Comparison of ENCODE assay signal across 24 mouse cellular contexts in the genomic region with DNA sequence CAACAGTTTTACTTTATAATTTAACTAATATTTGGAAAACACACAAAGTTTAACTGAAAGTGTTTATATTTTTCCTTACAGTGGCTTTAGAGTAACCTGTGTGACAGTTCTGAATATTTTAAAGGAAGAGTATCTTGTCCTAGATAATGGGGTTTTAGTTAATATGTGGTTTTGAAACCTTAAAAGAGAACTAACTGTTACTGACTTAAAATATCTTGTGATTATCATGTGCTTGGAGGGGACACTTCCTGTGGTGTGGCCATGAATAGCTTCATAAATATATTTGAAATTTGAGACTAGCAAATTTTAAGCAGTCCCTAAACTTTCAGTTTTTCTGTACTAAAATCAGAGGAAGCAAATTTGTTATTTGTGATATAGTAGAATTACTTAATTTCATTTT.
DNase-seq lines count a peak whose midpoint lies in the region; ATAC-seq lines count a peak whose summit lies in the region.
"Had no signal": no experiment of that assay in that cellular context is flagged by ENCODE, and none has a peak within 500 bp of the region (broad histone marks: within the 10 kb centered on the region; RNA-seq: fewer than 3 reads in every experiment).

No protein-coding gene starts in this region.

- H3K4me3 ChIP-seq in macrophage (ENCODE audit: inconsistent target), result no peak overlapping the region
- H3K4me3 ChIP-seq in midbrain, embryonic 16.5 days (ENCODE audit: low read depth, low read length), result no peak overlapping the region
- no peak overlapping the region for H3K4me3 ChIP-seq in midbrain, embryonic 15.5 days
- H3K4me3 ChIP-seq: embryonic facial prominence, embryonic 12.5 days; embryonic facial prominence, embryonic 15.5 days; gastrocnemius, adult 2 months; heart, adult 2 months; heart, embryonic 10.5 days; hindbrain, embryonic 12.5 days; hindbrain, embryonic 15.5 days had no signal

- no peak overlapping the region for H3K4me2 ChIP-seq in midbrain, embryonic 16.5 days (ENCODE audit: low read length)
- no peak overlapping the region for H3K4me2 ChIP-seq in midbrain, embryonic 15.5 days
- H3K4me2 ChIP-seq: embryonic facial prominence, embryonic 12.5 days; embryonic facial prominence, embryonic 15.5 days; hindbrain, embryonic 12.5 days; hindbrain, embryonic 15.5 days had no signal

- H3K27ac ChIP-seq in macrophage, result peak overlapping the region; percentile 93
- H3K27ac ChIP-seq in midbrain, embryonic 16.5 days (ENCODE audit: low read length), result no peak overlapping the region
- H3K27ac ChIP-seq in midbrain, embryonic 15.5 days, result no peak overlapping the region
- H3K27ac ChIP-seq: embryonic facial prominence, embryonic 12.5 days; embryonic facial prominence, embryonic 15.5 days; gastrocnemius, adult 2 months; heart, adult 2 months; heart, embryonic 10.5 days; hindbrain, embryonic 12.5 days; hindbrain, embryonic 15.5 days had no signal

- no peaks in the 10 kb centered on the region; the same call in 1 of the 2 replicates for H3K79me2 ChIP-seq in macrophage (ENCODE audit: inconsistent target)

- H3K9ac ChIP-seq in midbrain, embryonic 16.5 days (ENCODE audit: low read depth, low read length), result no peak overlapping the region
- no peak overlapping the region for H3K9ac ChIP-seq in midbrain, embryonic 15.5 days
- H3K9ac ChIP-seq: embryonic facial prominence, embryonic 12.5 days; embryonic facial prominence, embryonic 15.5 days; forebrain, postnatal 0 days; hindbrain, embryonic 12.5 days; hindbrain, embryonic 15.5 days had no signal

- no peaks in the 10 kb centered on the region for H3K4me1 ChIP-seq in midbrain, embryonic 16.5 days (ENCODE audit: control insufficient read depth, insufficient read depth, low read length)
- no peaks in the 10 kb centered on the region for H3K4me1 ChIP-seq in midbrain, embryonic 15.5 days
- H3K4me1 ChIP-seq: embryonic facial prominence, embryonic 12.5 days; embryonic facial prominence, embryonic 15.5 days; heart, embryonic 10.5 days; hindbrain, embryonic 12.5 days; hindbrain, embryonic 15.5 days had no signal

- peaks cover 10% of the 10 kb centered on the region; the same call in 1 of the 2 replicates for H3K36me3 ChIP-seq in macrophage (ENCODE audit: inconsistent target)
- H3K36me3 ChIP-seq in midbrain, embryonic 16.5 days (ENCODE audit: control insufficient read depth, insufficient read depth, low read length), result peaks cover 2% of the 10 kb centered on the region; the same call in 1 of the 2 replicates
- 0 out of 2 replicates have a peak, but pooled peaks cover 8% of the 10 kb centered on the region for H3K36me3 ChIP-seq in midbrain, embryonic 15.5 days (replicated peaks)
- H3K36me3 ChIP-seq: embryonic facial prominence, embryonic 15.5 days had no signal

- no peaks in the 10 kb centered on the region for H3K27me3 ChIP-seq in midbrain, embryonic 16.5 days (ENCODE audit: control insufficient read depth, insufficient read depth, low read depth, low read length)
- H3K27me3 ChIP-seq in midbrain, embryonic 15.5 days (replicated peaks), result no peaks in the 10 kb centered on the region
- H3K27me3 ChIP-seq: embryonic facial prominence, embryonic 12.5 days; embryonic facial prominence, embryonic 15.5 days; hindbrain, embryonic 12.5 days; hindbrain, embryonic 15.5 days; Patski had no signal

- DNase-seq in A20 (ENCODE audit: low read depth, low spot score), result peak; percentile 27
- DNase-seq in MEL-GATA-1-ER (ENCODE audit: extremely low read depth, low read depth), result peak; percentile 20
- DNase-seq: adrenal gland, postnatal 10 days; adrenal gland, postnatal 36 days; B cell, adult 2 months; cerebellum, adult 11 months; cerebellum, adult 2 months; cerebellum, adult 9-11 months; cerebellum, postnatal 25 days; forebrain, postnatal 0 days; gastrocnemius, adult 2 months; gastrocnemius, postnatal 14 days; heart, adult 2 months had no signal

- H3K9me3 ChIP-seq in midbrain, embryonic 16.5 days (replicated peaks; ENCODE audit: control insufficient read depth, low read length, poor library complexity, severe bottlenecking), result no peaks in the 10 kb centered on the region
- H3K9me3 ChIP-seq in midbrain, embryonic 15.5 days, result no peaks in the 10 kb centered on the region
- H3K9me3 ChIP-seq: embryonic facial prominence, embryonic 12.5 days; embryonic facial prominence, embryonic 15.5 days; heart, embryonic 10.5 days; hindbrain, embryonic 12.5 days; hindbrain, embryonic 15.5 days had no signal

- no peak for ATAC-seq in midbrain, embryonic 16.5 days
- no peak for ATAC-seq in midbrain, embryonic 15.5 days (replicated peaks)
- no peak for ATAC-seq in CD4-positive, CD25-positive, alpha-beta regulatory T cell, adult 4 months
- ATAC-seq: forebrain, embryonic 14.5 days; forebrain, postnatal 0 days; Patski had no signal
